8 mouse cellular contexts compared by ENCODE assay signal in genomic region chr8:120437666-120438395, GRCm38 (mm10).
A peak's percentile ranks its signal among the peaks of the same experiment; 100 is the strongest.
DNase-seq lines count a peak whose midpoint lies in the region; ATAC-seq and TF ChIP-seq lines count a peak whose summit lies in the region.

No protein-coding gene starts in this region.

- no peak for TF ChIP-seq POLR2A in lung, adult 2 months (IDR thresholded peaks at IDR 0.05; ENCODE audit: borderline replicate concordance, extremely low read depth, low read depth, low read length)

- H3K36me3 ChIP-seq in forebrain, embryonic 10.5 days (replicated peaks): no peaks in the 10 kb centered on the region

- 76% methylated on average over 21 of the region's 21 CpGs for WGBS in lung, adult 2 months
- WGBS in forebrain, embryonic 10.5 days: 56% methylated on average over 21 of the region's 21 CpGs

- TF ChIP-seq CTCF in lung, adult 2 months (IDR thresholded peaks at IDR 0.05; ENCODE audit: insufficient read depth, low read length): no peak

- peaks cover 10% of the 10 kb centered on the region for H3K4me1 ChIP-seq in lung, adult 2 months (ENCODE audit: control insufficient read depth, insufficient read depth, low read length)
- H3K4me1 ChIP-seq in forebrain, embryonic 10.5 days: peaks cover 87% of the 10 kb centered on the region

- ATAC-seq in monocyte, adult 5-6 weeks (replicated peaks; ENCODE audit: insufficient number of reproducible peaks, low FRiP score, low TSS enrichment, poor library complexity, severe bottlenecking): no peak

- no peak overlapping the region for H3K4me3 ChIP-seq in lung, adult 2 months (replicated peaks; ENCODE audit: extremely low read depth, low read depth, low read length)
- H3K4me3 ChIP-seq in forebrain, embryonic 10.5 days: no peak overlapping the region

- peak; percentile 52 for DNase-seq in adrenal gland, adult 8-10 months
- DNase-seq in adrenal gland, adult 18-20 months (ENCODE audit: low spot score in 2 of 2): no peak
- DNase-seq in lung, adult 18-20 months: peak; percentile 62 to 63
- no peak for DNase-seq in lung, adult 2 months
- DNase-seq in forebrain, embryonic 10.5 days (ENCODE audit: extremely low spot score, low spot score): no peak
- peak; percentile 49 for DNase-seq in kidney, postnatal 10 days
- peak; percentile 70 for DNase-seq in skeletal muscle tissue, adult 2 months (ENCODE audit: low read depth, low spot score)

- H3K27me3 ChIP-seq in forebrain, embryonic 10.5 days (ENCODE audit: poor library complexity, severe bottlenecking): peaks cover 92% of the 10 kb centered on the region

- peak overlapping the region; percentile 72 for H3K27ac ChIP-seq in forebrain, embryonic 10.5 days

- H3K9me3 ChIP-seq in forebrain, embryonic 10.5 days: peaks cover 8% of the 10 kb centered on the region; the same call in 1 of the 2 replicates

Comparison
In these comparisons a context has a peak if more than half of its experiments do, and no peak if none do; other contexts are left out.
1. DNase-seq: peak in adrenal gland, adult 8-10 months (single experiment), lung, adult 18-20 months (2 of 2), kidney, postnatal 10 days (single experiment) and skeletal muscle tissue, adult 2 months (single experiment); none in adrenal gland, adult 18-20 months (0 of 2), lung, adult 2 months (single experiment) and forebrain, embryonic 10.5 days (single experiment).